Mouse (Mus musculus): ENCODE results near the gene Styxl1.
A peak's percentile ranks its signal among the peaks of the same experiment; 100 is the strongest.

The Styxl1 gene

DNA sequence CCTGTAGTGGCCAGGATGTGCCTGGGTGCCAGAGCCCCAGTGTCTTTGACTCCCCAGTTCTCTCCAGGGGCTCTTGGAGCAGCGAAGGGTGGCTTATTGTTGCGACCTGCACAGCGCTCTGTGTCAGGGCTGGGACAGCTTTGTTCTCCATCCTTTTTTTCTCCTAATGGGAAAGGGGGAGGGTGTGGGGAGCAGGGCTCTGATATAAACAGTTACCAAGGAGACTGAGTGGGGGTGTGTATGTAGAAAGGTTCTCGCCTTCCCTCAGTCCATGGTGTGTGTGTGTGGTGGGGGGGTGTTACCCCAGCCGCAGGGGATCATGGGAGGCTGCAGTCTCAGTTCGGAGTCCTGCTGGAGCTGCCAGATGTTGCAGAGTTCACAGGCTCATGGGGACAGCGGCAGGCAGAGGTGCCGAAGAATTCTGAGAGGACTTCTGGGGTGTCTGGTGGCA lies 52.8 kb downstream of the Styxl1 start:
- DNase-seq = peak; percentile 72

DNA sequence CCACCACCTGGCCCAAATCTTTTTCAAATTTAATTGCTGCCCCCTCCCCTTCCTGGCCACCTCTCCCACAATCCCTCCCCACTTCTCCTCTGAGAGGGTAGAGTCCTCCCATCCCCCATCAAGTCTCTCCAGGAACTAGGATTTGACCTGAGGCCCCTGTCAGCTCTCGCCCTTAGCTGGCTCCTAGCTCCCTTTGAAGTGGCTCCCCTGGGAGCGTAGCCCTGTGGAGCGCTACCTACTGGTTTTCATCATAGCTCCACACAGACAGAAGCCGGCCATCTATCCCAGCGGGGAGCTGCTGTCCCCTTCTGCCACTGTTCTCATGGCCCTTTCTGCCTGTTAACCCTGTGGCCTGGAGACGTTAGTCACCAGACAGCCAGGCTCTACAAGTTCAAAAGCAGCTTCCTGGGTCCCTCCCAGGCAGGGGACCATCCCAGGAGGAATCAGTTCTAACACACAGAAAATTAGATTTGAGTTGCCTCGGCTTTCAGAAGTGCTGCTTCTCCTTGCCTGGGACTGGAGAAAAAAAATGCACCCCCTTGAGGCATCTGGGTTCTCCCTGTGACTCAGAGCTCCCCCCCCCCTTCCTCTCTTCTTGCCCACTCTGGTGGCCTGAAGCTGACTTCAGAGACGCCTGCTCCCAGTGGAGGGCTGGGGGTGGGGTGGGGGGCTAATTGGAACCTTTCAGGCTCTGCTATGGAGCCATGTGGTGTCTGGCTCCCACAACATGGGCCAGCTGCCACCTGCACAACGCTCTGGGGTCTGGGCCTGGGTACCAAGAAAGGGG lies 53.5 kb downstream of the Styxl1 start:
- no peak for DNase-seq

DNA sequence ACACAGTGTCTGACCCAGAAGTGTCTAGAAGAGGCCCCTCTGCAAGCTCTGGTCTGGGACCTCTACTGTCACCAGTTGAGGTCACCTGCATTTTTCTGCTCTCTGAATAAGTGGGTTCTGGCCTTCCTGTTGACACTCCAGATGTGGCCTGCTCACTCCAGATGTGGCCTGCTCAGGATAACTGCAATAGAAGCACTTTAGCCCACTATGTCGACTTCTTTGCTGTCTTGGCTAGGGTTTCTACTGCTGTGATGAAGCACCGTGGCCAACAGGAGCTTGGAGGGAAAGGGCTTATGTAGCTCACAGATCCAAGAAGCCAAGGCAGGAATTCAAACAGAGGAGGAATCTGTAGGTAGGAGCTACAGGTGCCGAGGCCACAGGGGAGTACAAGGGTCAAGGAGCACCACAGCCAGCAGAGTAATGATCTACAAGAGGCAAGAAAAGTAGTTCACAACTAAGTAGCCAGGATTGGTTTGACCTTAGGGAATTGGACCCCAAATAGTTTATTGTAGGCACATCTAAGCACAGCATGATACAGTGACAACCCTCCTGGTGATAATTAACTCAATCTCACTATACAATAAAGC lies 54.9 kb downstream of the Styxl1 start:
- DNase-seq = no peak

DNA sequence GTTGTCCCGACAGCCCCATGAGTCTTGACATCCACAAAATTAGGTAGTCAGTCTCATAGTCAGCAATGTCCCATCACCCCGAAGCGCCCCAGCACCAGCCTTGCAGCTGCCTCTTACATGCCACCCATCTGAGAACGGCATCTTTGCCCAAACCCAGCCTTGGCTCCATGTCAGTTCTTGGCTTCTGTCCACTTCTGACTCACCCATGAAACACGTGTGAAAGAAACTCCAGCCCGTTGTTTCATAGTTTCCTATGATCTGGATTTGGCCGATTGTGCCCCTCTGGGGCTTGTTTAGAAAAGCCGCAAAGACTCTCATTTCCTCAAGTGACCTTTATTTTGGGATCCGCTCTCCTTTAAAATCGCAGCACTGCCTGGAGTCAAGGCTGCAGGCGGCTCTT lies 56.1 kb downstream of the Styxl1 start:
- DNase-seq = peak; percentile 46

DNA sequence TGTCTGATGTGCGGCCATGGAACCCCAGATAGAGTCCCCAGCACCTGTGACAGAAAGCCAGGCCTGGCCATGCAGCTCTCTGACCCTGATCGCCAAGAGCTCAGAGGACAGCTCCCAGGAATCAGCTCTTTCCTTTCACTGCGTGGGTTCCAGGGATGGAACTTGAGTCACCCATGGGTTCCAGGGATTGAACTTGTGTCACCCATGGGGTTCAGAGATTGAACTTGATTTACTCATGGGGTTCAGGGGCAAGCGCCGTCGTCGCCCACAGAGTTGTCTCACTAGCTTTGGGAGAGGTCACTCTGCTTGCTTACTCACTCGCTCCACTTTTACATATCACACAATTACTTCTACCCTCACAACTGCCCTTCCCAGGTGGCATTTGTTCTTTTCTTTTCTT lies 57.1 kb downstream of the Styxl1 start:
- no peak for DNase-seq

DNA sequence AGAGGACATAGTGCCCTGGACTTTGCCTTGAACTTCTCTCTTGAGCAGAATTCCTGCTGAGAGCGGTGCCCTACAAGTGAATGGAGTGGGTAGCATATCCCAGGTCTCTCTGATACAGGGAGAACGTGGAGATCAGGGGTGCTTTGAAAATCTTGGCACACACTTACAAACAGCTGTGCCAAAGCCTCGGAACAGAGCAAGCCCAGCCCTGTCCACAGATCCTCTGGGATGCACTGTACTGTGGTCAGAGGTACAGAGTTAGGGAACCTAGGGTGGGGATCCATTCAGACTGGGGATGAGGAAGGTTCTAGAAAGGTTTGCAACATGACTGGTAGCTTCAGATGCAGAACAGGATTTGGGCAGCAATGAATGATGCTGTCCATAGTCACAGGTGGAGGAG lies 58.1 kb downstream of the Styxl1 start:
- no peak for DNase-seq

DNA sequence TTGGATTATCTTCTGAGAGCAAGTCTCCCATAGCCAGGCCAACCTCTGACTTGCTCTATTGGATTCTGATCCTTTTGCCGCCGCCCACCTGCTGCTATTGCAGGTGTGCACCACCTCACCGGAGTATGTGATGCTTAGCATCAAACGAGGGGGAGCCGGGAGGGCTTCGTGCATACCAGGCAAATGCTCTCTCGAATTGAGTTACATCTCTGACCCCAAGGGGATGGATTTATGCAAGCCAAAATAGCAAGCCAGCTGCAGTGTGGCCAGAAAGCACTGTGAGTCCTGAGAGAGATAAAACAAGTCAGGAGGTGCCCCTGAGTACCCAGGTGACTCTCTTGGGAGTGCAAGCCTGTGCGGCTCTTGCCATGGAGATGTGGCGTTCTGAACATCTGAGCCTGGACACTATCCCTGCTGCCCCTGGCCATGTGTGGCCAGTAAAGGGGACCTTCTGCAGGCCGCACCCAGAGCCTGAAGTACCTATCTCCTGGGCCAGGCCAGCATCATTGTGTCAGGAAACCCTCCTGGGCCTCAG lies 58.5 kb downstream of the Styxl1 start:
- DNase-seq = no peak

DNA sequence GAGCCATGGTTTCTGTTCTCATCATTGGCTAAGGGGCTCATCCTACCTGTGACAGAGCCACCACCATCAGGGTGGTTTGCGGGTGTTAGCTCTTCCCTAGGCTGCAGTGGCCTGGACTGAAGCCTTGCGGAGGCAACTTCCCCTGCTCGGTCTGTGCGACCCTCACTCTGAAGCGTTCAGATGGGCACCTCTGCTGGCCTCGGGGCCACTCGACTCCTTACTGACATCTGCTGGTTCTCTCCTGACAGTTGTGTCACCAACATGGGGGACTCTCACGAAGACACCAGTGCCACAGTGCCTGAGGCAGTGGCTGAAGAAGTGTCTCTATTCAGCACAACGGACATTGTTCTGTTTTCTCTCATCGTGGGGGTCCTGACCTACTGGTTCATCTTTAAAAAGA lies 62.6 kb downstream of the Styxl1 start:
- DNase-seq = no peak

DNA sequence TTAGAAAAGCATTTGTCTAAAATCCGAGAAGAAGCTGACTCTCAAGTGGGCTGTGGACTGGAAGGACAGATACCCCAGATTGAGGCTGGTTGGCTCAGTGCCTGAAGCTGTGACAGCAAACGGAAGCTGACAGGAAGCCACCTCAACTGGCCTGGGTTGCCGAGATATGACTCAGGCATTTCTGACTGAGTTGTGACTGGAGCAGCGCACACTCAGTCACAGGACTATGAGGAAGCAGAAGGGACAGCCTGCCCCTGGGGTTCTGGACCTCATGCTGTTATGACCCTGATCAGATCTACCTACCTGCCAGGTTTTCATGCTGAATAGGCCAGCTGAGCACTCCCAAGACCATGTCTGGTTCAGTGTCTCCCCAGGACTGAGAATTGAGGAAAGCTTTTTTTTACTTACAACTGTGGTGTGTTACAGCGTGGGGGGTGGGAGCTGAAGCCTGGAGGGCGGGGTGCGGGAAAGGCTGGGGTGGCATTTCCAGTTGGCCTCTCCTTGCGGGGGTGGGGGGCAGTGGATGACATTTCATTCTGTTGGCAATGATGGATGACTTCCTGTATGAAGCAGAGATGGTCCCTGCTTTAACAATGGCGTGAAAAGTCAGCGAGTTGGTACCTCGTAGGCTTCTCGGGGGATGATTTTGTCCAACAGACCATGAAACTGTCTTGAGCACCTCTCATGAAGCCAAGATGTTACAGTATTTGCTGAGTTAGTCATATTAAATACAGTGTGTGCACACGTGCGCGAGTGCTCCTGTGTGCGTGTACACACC lies 64.6 kb downstream of the Styxl1 start:
- DNase-seq = peak; percentile 81

DNA sequence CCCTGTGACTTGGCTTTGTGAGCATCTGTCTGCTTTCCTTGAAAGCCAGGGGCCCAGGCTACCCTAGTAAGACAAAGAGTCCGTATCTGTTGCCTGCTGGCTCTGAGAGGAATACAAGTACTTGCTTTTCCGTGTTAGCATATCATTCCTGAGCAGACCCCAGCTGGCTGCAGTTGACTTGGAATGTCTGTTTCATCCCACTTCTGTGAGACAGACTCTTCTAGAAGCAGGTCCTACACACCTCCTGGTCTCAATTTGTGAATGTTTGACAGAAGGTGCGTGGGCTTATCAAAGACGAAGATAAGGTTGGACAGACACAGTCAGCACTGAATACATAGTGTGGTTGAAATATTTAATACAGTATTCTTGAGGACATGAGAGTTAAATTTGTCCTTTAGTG lies 65.4 kb downstream of the Styxl1 start:
- DNase-seq = peak; percentile 81

DNA sequence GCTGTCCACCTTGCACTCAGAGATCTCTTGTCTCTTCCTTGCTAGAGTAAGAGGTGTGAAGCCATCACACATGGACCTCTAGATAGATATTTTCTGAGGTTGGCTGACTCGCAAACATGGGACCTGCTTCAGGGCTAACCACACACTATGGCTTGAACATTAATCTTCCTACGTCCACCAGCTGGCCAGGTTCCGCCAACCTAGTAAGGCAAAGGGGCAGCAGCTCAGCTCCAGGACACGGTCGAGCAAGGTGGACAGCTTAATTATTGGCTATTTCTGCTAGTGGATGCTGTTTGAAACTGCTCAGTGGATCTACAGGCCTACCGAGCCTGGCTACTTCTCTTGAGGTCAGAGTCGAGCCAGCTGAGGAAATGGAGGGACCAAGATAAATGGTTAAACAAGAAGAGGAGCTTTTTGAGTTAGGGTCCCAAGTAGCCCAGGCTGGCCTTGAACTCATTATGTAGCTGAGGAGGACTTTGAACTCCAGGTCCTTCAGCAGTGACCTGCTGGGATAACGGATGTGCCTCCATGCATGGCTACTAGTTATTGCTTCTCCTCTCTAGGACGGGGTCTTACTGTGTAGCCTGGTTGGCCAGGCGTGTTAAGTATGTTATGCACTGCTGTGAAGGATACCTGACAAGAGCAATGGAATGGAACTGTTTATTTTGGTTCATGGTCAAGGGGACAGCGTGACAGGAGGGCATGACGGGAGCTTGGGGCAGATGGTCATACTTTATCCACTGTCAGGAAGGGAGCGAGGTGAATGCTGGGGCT lies 66.4 kb downstream of the Styxl1 start:
- DNase-seq = no peak

DNA sequence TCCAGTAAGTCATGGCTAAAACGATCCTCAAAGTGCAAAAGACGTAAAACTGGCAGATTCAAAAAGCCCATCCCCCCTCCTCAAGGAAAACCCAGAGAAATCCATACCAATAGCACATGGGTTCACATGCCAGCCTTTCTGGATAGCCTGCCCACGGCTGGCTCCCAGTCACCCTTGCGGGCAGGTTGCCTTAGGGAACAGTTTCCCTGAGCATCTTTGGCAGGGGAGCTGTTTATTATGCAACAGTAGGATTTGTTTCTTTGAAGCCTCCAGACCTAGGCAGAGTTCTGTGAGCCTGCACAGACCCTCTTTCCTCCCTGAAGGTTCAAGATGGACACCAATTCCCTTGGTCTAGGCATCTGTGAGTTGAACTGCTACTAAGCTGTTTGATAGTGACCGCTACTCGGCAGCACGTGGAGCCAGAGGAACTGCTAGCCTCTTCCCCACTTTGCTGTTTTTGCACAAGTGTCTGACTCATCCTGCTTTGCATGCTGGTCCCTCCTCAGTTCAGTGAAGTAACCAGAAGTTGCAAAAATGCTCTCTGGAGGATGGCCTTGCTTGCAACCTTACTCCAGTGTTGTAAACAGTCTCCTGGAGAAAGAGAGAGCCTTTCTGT lies 67.5 kb downstream of the Styxl1 start:
- peak; percentile 64 for DNase-seq

DNA sequence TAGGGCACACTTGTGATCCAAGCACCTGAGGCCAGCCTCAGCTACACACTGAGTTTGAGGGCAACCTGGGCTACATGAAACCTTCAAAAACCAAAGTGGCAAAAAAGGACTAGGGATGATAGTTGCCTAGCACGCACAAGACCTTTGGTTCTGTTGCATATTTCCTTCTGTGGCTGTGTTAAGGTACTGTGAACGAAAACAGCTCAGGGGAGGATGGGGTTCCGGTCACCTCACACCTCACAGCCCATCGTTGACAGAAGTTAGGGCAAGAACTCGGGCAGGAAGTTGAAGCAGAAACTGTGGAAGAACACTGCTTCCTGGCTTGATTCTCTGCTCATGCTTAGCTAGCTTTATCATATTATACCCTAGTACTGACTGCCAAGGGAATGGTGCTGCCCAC lies 68.5 kb downstream of the Styxl1 start:
- no peak for DNase-seq

DNA sequence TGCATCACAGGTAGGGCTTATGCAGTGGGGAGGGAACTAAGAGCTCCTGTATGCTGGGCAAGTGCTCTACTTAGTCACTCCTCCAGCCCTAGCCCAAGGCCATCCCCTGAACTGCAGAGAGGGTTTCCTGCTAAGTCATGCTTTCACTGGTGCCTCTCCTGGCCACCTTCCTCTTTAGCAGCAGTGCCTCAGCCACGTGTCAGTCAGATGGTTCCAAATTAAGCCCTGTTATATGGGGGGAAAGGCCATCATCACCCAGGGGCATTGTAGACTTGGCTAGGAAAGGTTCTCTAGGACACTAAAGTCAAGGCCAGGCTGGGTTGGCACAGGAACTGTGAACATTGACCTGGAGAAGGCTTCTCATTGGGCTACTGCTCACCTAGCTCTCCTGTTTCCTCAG lies 70.3 kb downstream of the Styxl1 start:
- no peak for DNase-seq

DNA sequence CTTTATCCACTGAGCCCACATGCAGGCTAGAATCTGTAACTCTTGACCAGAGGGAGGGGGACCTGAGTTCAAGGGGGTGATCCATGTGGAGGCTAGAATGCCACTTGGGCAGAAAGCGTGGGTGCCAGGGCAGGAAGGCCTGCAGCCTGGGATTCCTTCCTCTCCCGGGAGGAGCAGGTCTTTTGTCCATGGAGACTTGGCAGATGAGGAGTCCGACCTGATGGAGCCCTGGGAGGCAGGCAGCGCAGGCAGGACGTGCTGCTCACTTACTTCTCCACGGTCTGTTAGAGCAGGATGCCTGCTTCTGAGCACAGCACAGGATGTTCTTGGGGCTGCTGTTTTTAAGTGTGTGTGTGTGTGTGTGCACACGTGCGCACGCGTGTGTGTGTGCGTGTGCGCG lies 71.1 kb downstream of the Styxl1 start:
- DNase-seq = no peak

DNA sequence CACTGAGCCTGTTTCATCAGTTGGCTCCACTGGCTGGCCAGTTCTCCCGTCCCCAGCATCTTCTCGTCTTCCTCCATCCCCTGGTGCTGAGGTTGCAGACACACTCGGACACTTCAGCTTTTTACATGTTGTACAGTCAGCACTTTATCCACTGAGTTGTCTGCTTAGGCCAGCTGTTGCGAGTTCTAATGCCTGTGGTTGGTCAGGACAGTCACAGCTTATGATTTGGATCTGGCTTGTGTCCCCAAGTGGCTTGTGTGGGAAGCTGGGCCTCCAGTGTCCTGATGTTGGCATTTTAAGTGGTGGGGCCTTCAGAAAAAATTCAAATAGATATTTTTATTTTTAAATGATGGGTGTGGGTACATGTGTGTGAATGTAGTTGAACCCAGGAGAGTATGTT lies 72.8 kb downstream of the Styxl1 start:
- DNase-seq = no peak

DNA sequence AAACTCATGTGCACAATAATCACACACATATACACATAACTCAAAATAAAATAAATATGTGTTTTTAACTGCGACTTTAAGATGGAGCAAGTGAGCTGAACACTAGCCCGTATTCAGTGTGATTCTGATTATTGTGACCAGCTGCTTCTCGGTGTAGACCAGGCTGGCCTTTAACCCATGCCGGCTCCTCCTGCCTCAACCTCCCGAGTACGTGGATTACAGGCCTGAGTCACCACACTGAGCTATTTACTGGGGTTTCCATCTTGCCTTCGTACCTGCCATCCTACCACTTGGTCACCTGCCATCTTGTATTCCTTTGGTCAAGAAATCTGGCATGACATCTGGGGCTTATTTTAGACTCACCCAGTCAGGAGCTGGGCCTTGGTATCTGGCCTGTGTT lies 74.8 kb downstream of the Styxl1 start:
- DNase-seq = no peak

DNA sequence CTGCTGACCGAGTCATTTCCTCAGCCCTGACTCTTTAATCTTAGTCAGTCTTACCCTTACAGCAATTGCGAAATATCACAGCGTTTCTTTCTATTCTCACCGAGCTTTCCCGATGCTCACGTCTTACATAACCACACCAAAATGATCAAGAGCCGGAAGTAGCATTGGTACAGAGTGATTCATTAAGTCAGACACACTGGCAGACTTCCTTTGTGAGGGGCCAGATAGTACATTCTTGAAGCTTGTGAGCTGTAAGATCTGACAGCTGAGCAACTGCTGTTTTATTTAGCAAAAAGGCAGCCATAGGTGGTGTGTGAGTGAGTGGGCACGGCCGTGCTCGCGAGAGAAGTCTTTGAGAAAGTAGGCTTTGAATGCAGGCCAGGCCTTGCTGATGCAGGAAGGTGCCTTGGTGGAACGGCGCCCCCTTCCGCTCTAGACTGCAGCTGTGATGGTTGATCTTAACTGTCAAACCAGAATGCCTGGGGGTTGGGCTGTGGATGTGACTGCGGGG lies 75.4 kb downstream of the Styxl1 start:
- DNase-seq = peak; percentile 89

DNA sequence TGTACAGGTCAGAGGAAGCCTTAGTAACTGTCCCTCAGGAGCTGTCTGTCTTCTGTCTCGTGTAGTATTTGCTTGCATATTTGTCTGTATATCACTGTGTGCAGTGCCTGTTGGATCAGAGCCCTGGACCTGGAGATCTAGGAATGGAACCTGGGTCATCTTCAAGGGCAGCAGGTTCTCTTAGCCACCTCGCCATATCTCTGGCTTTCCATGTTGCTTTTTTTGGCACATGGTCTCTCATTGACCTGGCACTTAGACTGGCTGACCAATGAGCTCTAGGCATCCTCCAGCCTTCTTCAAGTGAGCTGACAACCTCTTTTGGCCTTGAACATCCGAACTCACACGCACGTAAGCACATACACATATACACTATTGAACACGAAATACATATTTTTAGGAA lies 76.0 kb downstream of the Styxl1 start:
- DNase-seq = no peak

DNA sequence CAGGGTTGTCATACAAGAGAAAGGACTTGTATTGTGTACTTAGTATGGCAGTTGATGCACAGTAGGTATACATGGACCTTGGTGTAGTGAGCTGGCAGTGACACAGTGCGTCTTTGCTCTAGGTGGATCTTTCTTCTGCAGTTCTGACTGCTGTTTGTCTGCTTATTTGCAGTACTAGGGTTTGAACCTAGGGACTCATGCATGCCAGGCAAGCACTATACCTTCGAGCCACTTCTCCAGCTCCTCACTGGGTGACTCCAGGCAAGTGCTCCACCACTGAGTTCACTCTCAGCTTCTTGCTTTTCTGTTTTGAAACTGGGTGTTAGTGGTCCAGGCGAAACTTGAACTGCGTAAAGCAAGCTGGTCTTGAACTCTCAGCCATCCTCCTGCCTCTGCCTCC lies 76.6 kb downstream of the Styxl1 start:
- DNase-seq = no peak

DNA sequence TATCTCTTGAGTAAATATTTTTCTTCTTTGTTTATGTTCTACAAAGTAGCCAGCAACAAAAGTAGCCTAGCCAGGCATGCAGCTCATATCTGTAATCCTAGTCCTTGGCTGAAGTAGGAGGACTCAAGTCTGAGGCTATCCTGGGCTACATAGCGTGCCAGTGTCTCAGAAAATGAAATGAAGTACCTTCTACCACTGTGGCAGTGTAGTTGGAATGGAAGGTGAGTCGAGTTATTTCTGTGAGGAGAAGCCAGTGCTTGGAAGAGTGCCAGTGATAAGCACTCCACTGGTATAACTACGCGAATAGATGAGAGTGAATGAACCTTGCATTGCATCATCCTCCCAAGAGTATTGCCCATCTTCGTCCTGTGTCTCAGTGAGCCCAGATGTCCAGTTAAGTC lies 80.5 kb downstream of the Styxl1 start:
- no peak for DNase-seq

All from right cerebral cortex, adult 18-20 months (tissue).